Mouse (Mus musculus) urinary bladder, postnatal 4 days (tissue): ENCODE results near the gene C87436.

ENCODE experiments used
- DNase-seq, 2 experiments: peaks; one replicate each; pipeline ENCODE4 v3.0.0; 2021 to 2022; ENCODE audit warnings: low spot score in 2 of 2

Gene C87436

DNA sequence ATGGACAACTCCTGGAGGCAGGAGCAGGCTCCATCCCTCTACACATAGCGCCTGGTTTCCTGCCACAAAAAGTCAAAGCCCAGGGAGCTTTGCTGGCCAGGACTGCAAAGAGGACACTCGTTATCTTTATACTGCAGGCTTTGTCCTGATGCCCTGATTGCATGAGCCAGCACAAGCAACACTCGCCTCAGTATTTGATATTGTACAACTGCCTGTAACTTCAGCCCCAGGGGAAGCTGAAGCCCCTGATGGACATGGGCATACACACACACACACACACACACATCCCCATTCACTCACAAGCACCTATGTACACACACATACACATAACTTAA lies 71.7 kb downstream of the C87436 start:
- DNase-seq, result no peak

DNA sequence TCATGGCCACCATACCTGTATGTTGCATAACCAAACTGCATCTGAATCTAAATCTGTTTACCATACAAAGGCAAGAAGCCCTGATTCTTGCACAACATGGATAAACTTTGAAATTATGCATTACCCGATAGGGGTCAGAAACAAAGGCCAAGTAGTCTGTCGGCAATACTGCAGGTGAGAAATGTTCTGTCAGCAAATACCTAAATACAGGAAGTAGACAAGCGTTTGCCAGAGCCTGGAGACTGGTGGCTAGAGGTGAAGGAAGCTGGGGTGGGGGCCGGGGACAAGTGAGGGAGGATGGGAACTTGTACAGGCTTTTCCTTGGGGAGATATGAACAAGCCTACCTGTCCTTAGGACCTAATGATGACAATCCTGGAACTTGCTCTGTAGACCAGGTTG lies 72.8 kb downstream of the C87436 start:
- no peak for DNase-seq

DNA sequence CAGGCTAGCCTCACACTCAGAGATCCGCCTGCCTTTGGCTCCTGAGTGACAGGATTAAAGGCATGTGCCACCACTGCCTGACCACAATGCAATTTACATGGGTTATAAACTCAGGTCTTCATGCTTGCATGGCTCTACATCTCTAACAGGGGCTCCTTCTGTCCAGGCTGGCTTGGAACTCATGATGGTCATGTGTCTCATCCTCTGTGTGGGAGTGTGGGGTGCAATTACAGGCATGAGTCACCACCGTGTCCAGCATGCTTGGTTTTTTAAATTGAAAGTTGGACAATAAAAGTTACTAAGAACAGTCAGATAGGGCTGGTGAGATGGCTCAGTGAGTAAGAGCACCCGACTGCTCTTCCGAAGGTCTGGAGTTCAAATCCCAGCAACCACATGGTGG lies 75.1 kb downstream of the C87436 start:
- no peak for DNase-seq

GRCm38 (mm10) chr6:86516021-86516420 lies 77.8 kb downstream of the C87436 start:
- DNase-seq, result peak in 1 of 2 experiments; percentile 49

DNA sequence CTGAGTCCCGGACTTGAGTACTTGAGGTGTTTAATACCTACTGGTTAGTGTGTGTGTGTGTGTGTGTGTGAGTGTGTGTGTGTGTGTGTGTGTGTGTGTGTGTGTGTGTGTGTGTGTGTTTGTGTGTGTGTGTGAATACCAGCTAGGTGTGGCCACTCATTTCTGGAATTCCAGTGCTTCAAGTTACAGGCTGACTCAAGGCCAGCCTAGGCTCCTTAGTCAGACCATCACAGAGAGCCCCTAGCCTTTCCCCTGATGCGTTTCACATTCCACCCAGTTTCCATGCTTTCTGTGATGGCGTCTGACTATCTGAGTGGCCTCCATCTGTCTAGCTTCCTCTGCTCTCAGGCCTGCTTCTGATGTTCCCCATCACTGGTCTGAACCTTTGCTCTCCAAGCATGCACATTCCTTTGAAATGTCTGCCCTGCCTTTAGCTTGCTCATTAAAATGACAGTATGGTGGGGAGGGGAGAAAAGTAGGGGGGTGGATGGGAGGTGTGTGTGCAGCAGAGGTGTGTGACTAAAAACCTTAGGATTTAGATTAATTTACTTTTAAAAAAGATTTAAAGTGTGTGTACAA lies 81.7 kb downstream of the C87436 start:
- no peak for DNase-seq

GRCm38 (mm10) chr6:86522001-86522911 lies 84.1 kb downstream of the C87436 start:
- no peak for DNase-seq
